Mouse (Mus musculus) hindbrain, embryonic 10.5 days (tissue): ENCODE results near the gene Gm5142. TPM values are rescaled to one million over a fixed set of nuclear protein-coding genes. Genes with fewer than 3 reads are reported as not detected.

Experiments used
- DNase-seq: peaks from one replicate; pipeline ENCODE4 v3.0.0-alpha.2; 2017; ENCODE audit warnings: low spot score
- H3K27ac ChIP-seq: fragments of 300-500 bp; sonication (generic); 2 replicates; pipeline ENCODE4 v1.5.1; 2016; ENCODE audit warnings: mild to moderate bottlenecking, moderate library complexity
- H3K27me3 ChIP-seq: fragments of 300-500 bp; sonication (generic); 2 replicates; pipeline ENCODE4 v1.6.1; 2016; ENCODE audit warnings: mild to moderate bottlenecking; ENCODE audit not compliant: poor library complexity, insufficient read depth, severe bottlenecking
- H3K36me3 ChIP-seq: fragments of 300-500 bp; sonication (generic); 2 replicates; pipeline ENCODE4 v1.6.1; 2016; ENCODE audit warnings: mild to moderate bottlenecking, moderate library complexity
- H3K4me1 ChIP-seq: fragments of 300-500 bp; sonication (generic); replicated peaks from 2 replicates; pipeline ENCODE4 v1.6.1; 2016; ENCODE audit warnings: mild to moderate bottlenecking
- H3K4me3 ChIP-seq: fragments of 300-500 bp; sonication (generic); 2 replicates; pipeline ENCODE4 v1.5.1; 2016; ENCODE audit warnings: mild to moderate bottlenecking, moderate library complexity
- H3K9me3 ChIP-seq: fragments of 300-500 bp; sonication (generic); 2 replicates; pipeline ENCODE4 v1.6.1; 2016; ENCODE audit warnings: mild to moderate bottlenecking, moderate library complexity
- WGBS: fragments of 180-500 bp; shearing (Covaris S2); methylation state at CpG from one replicate; pipeline ENCODE4 v1.1.7; 2016; 5-methylcytosine and 5-hydroxymethylcytosine counted together
- polyA plus RNA-seq: library from polyadenylated mRNA; unstranded; fragments of >200 nt; fragmentation: Nextera tagmentation; extraction: Ambion mirVana; gene quantifications from 2 replicates; pipeline ENCODE4 v1.2.1, GENCODE M21; 2016

Gm5142 gene
- polyA plus RNA-seq, 1 experiment from 2014 or later: not detected

GRCm38 (mm10) chr14:59157016-59157698 is 21.4 kb downstream of the Gm5142 start:
- no peak overlapping the region for H3K27ac ChIP-seq
- no peaks in the 10 kb centered on the region for H3K27me3 ChIP-seq
- H3K4me1 ChIP-seq: no peaks in the 10 kb centered on the region
- no peak for DNase-seq
- H3K36me3 ChIP-seq: no peaks in the 10 kb centered on the region
- no peaks in the 10 kb centered on the region for H3K9me3 ChIP-seq
- no peak overlapping the region for H3K4me3 ChIP-seq
- 83% methylated on average over 3 of the region's 3 CpGs for WGBS

DNA sequence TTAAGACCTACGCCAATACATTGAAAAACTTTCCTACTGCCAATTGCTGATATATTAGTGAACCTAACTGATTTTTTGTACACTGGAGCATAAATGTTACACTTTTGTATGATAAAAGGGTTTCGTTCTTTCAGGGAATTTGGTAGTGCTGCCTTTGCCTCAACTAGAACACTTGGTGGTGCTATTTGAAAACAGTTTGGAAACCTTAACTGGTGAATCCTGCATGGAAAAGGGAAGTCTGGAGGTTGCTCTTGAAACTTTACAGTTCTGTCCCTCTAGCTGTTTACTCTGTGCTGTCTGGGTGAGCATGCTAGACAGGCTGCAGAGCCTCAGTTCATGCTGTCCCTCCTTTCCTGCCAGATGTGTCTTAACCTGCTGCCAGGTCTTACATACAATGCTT is 23.0 kb downstream of the Gm5142 start:
- H3K4me1 ChIP-seq: no peaks in the 10 kb centered on the region
- no peak overlapping the region for H3K4me3 ChIP-seq
- no peaks in the 10 kb centered on the region for H3K27me3 ChIP-seq
- H3K36me3 ChIP-seq: no peaks in the 10 kb centered on the region
- DNase-seq: no peak
- WGBS: 83% methylated on average over 2 of the region's 2 CpGs
- H3K27ac ChIP-seq: no peak overlapping the region
- H3K9me3 ChIP-seq: no peaks in the 10 kb centered on the region

DNA sequence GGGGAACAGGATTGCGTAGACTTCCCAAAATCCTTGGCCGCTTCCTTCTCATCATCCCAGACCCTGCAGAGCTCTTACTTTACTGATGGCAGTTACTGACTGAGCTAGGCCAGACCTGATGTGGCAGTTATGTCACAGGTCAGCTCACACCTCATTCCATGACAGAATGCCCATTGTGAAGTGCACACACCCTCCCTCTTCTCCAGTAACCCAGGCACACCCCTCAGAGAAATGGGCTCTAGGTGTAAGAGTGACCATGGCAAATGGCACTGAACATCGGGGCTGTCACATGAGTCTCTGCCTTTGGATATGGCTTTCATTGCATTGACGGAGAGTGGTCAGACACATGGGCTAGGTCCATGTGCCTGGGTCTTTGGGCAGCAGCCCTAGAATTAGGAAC is 35.8 kb downstream of the Gm5142 start, which contains the start of gene 1700129C05Rik:
1700129C05Rik (minus strand) TSS at position 101 of the 400 bp plus-strand sequence.
- no peak for DNase-seq
- Histone ChIP-seq H3K27me3 (no peaks in the 10 kb centered on the region), H3K4me1 (no peaks in the 10 kb centered on the region), H3K9me3 (no peaks in the 10 kb centered on the region), H3K4me3 (no peak within 1 kb of the TSS), H3K36me3 (no peaks in the 10 kb centered on the region), H3K27ac (no peak within 1 kb of the TSS)
- WGBS: 93% methylated on average over 4 of the region's 4 CpGs

- H3K36me3 ChIP-seq: no peaks in the 10 kb centered on the region
- H3K9me3 ChIP-seq: no peaks in the 10 kb centered on the region
- no peak overlapping the region for H3K27ac ChIP-seq
- no peaks in the 10 kb centered on the region for H3K4me1 ChIP-seq
- H3K4me3 ChIP-seq: no peak overlapping the region
- H3K27me3 ChIP-seq: no peaks in the 10 kb centered on the region
- DNase-seq: no peak
- WGBS: 6% methylated on average over 2 of the region's 2 CpGs
Observed at GRCm38 (mm10) chr14:59114281-59114680, 64.3 kb downstream of the Gm5142 start.

Other genes starting within 250 kb of the Gm5142 start
- gene 1700129C05Rik, start 35.9 kb downstream of the Gm5142 start, polyA plus RNA-seq: not detected in 2 replicates
- gene Rcbtb1, start 22.5 kb upstream of the Gm5142 start, polyA plus RNA-seq: 97.6 and 109 TPM in 2 replicates
- gene Gm6904, start 81.5 kb upstream of the Gm5142 start, polyA plus RNA-seq: not detected in 2 replicates
- gene Phf11a, start 118.8 kb upstream of the Gm5142 start, polyA plus RNA-seq: not detected in 2 replicates
- 0.21 TPM in 1 of 2 replicates, not detected in the other for gene Phf11b, start 162.6 kb upstream of the Gm5142 start, polyA plus RNA-seq
- 0.25 TPM in 1 of 2 replicates, not detected in the other for gene Phf11d, start 186.7 kb upstream of the Gm5142 start, polyA plus RNA-seq
- 0.42 and 0.46 TPM in 2 replicates for gene Phf11c, start 216.6 kb upstream of the Gm5142 start, polyA plus RNA-seq